17 mouse cellular contexts compared by ENCODE assay signal in genomic region chr2:114058226-114058796, GRCm38 (mm10). TPM values are rescaled to one million over a fixed set of nuclear protein-coding genes. Genes with fewer than 3 reads are reported as not detected.
DNase-seq lines count a peak whose midpoint lies in the region; ATAC-seq and TF ChIP-seq lines count a peak whose summit lies in the region.
"Had no signal": no experiment of that assay in that cellular context is flagged by ENCODE, and none has a peak within 500 bp of the region (broad histone marks: within the 10 kb centered on the region; RNA-seq: fewer than 3 reads in every experiment).

No protein-coding gene starts in this region.

- no peak overlapping the region for H3K4me3 ChIP-seq in hindbrain, postnatal 0 days (ENCODE audit: low read length)
- no peak overlapping the region for H3K4me3 ChIP-seq in hindbrain, embryonic 14.5 days (replicated peaks; ENCODE audit: low read length)
- H3K4me3 ChIP-seq in left cerebral cortex, adult 2 months = no peak overlapping the region
- no peak overlapping the region for H3K4me3 ChIP-seq in midbrain, embryonic 15.5 days
- H3K4me3 ChIP-seq: forebrain, embryonic 15.5 days; hindbrain, embryonic 13.5 days; kidney, embryonic 15.5 days had no signal

- no peaks in the 10 kb centered on the region for H3K4me1 ChIP-seq in hindbrain, postnatal 0 days (ENCODE audit: insufficient read depth, low read length)
- H3K4me1 ChIP-seq in hindbrain, embryonic 14.5 days (replicated peaks; ENCODE audit: control insufficient read depth, insufficient read depth, low read length) = 0 out of 2 replicates have a peak, but pooled peaks cover 3% of the 10 kb centered on the region
- H3K4me1 ChIP-seq in midbrain, embryonic 15.5 days = peaks cover 8% of the 10 kb centered on the region
- H3K4me1 ChIP-seq: kidney, embryonic 15.5 days had no signal

- no peak for ATAC-seq in hindbrain, postnatal 0 days
- ATAC-seq in hindbrain, embryonic 14.5 days (ENCODE audit: low FRiP score) = no peak
- ATAC-seq in midbrain, embryonic 15.5 days (replicated peaks) = no peak

- 94% methylated on average over 10 of the region's 10 CpGs for WGBS in hindbrain, postnatal 0 days
- 94% methylated on average over 10 of the region's 10 CpGs for WGBS in hindbrain, embryonic 14.5 days
- 88% methylated on average over 10 of the region's 10 CpGs for WGBS in midbrain, embryonic 15.5 days

- no peak for TF ChIP-seq CTCF in hindbrain, postnatal 0 days (IDR thresholded peaks at IDR 0.05; ENCODE audit: low read depth)
- no peak for TF ChIP-seq CTCF in left cerebral cortex, adult 2 months (IDR thresholded peaks at IDR 0.05)

- intact Hi-C loops in heart, postnatal 10 days (cut with DNase I) = no loop called here
- intact Hi-C loops in left cerebral cortex, adult 2 months (cut with DNase I) = no loop called here

- no peak overlapping the region for H3K4me2 ChIP-seq in hindbrain, postnatal 0 days (ENCODE audit: low read depth, low read length)
- no peak overlapping the region for H3K4me2 ChIP-seq in hindbrain, embryonic 14.5 days (replicated peaks)
- no peak overlapping the region for H3K4me2 ChIP-seq in midbrain, embryonic 15.5 days
- H3K4me2 ChIP-seq: forebrain, embryonic 15.5 days; hindbrain, embryonic 13.5 days; kidney, embryonic 15.5 days had no signal

- no peaks in the 10 kb centered on the region for H3K9me3 ChIP-seq in hindbrain, postnatal 0 days (ENCODE audit: low read length)
- no peaks in the 10 kb centered on the region for H3K9me3 ChIP-seq in hindbrain, embryonic 14.5 days (ENCODE audit: control insufficient read depth, low read length)
- no peaks in the 10 kb centered on the region for H3K9me3 ChIP-seq in midbrain, embryonic 15.5 days
- H3K9me3 ChIP-seq: forebrain, embryonic 15.5 days; hindbrain, embryonic 13.5 days; kidney, embryonic 15.5 days had no signal

- peak; percentile 19 for DNase-seq in adrenal gland, adult 8-10 months
- no peak for DNase-seq in adrenal gland, postnatal 25 days
- no peak for DNase-seq in hindbrain, postnatal 0 days (ENCODE audit: low spot score)
- DNase-seq in hindbrain, embryonic 14.5 days (ENCODE audit: low spot score) = no peak
- DNase-seq in adrenal gland, postnatal 14 days = peak; percentile 25
- DNase-seq in heart, postnatal 10 days = peak; percentile 69 to 78
- DNase-seq in left cerebral cortex, adult 2 months (ENCODE audit: extremely low spot score in 1 of 2, low spot score in 2 of 2) = no peak
- DNase-seq: gastrocnemius, postnatal 36 days; thymus, adult 18-20 months had no signal

- no peaks in the 10 kb centered on the region for H3K27me3 ChIP-seq in hindbrain, postnatal 0 days (ENCODE audit: insufficient read depth, low read length)
- H3K27me3 ChIP-seq in hindbrain, embryonic 14.5 days (ENCODE audit: control insufficient read depth, insufficient read depth, low read length) = no peaks in the 10 kb centered on the region
- no peaks in the 10 kb centered on the region for H3K27me3 ChIP-seq in midbrain, embryonic 15.5 days (replicated peaks)
- H3K27me3 ChIP-seq: forebrain, embryonic 15.5 days; hindbrain, embryonic 13.5 days; kidney, embryonic 15.5 days had no signal

- no peak overlapping the region for H3K9ac ChIP-seq in hindbrain, postnatal 0 days (replicated peaks; ENCODE audit: low read length)
- no peak overlapping the region for H3K9ac ChIP-seq in hindbrain, embryonic 14.5 days
- no peak overlapping the region for H3K9ac ChIP-seq in midbrain, embryonic 15.5 days
- H3K9ac ChIP-seq: forebrain, embryonic 15.5 days; hindbrain, embryonic 13.5 days; kidney, embryonic 15.5 days had no signal

- H3K36me3 ChIP-seq in hindbrain, postnatal 0 days (ENCODE audit: insufficient read depth, low read length) = no peaks in the 10 kb centered on the region
- no peaks in the 10 kb centered on the region for H3K36me3 ChIP-seq in hindbrain, embryonic 14.5 days (replicated peaks; ENCODE audit: control insufficient read depth, insufficient read depth)
- no peaks in the 10 kb centered on the region for H3K36me3 ChIP-seq in midbrain, embryonic 15.5 days (replicated peaks)
- H3K36me3 ChIP-seq: forebrain, embryonic 15.5 days; hindbrain, embryonic 13.5 days; kidney, embryonic 15.5 days had no signal

- H3K27ac ChIP-seq in hindbrain, postnatal 0 days = 0 out of 2 replicates have a peak overlapping the region, but pooled peaks have one; percentile 11
- no peak overlapping the region for H3K27ac ChIP-seq in hindbrain, embryonic 14.5 days
- no peak overlapping the region for H3K27ac ChIP-seq in left cerebral cortex, adult 2 months
- no peak overlapping the region for H3K27ac ChIP-seq in midbrain, embryonic 15.5 days
- H3K27ac ChIP-seq: forebrain, embryonic 15.5 days; hindbrain, embryonic 13.5 days; kidney, embryonic 15.5 days had no signal

RNA-seq across cellular contexts. Expression of gene Actc1, which starts 5.0 kb away (rescaled TPM):
- not detected for total RNA-seq in adrenal gland, adult 8-10 months (2022)
- total RNA-seq in adrenal gland, postnatal 25 days (2021) = not detected in 2 replicates
- 1.6 and 7.5 TPM in 2 replicates for total RNA-seq in hindbrain, postnatal 0 days (2014; rRNA removed)
- 0.48 and 0.91 TPM in 2 replicates for polyA plus RNA-seq in hindbrain, postnatal 0 days (2015; fragmentation: Nextera tagmentation; extraction: Ambion mirVana)
- 0.33 and 0.82 TPM in 2 replicates for polyA plus RNA-seq in hindbrain, embryonic 14.5 days (2014; fragmentation: Nextera tagmentation; extraction: Ambion mirVana)
- total RNA-seq in adrenal gland, postnatal 14 days (2021) = 0.44 TPM in 1 of 2 replicates, not detected in the other
- over 10,000 TPM; 16,623 to 16,697 TPM for total RNA-seq in heart, postnatal 10 days (2021)
- total RNA-seq in left cerebral cortex, adult 2 months (2021) = not detected
- polyA plus RNA-seq in midbrain, embryonic 15.5 days (2015; fragmentation: Nextera tagmentation; extraction: Ambion mirVana) = 3.0 and 54.5 TPM in 2 replicates
- total RNA-seq: left cerebral cortex, postnatal 25 days; megakaryocyte-erythroid progenitor cell, adult 5-6 weeks had no signal

RNA-seq across cellular contexts. Expression of gene Gjd2, which starts 44.9 kb away (rescaled TPM):
- total RNA-seq in adrenal gland, adult 8-10 months (2022) = 1 to 10 TPM; 4.4 to 6.1 (median 5.5) TPM
- 3.4 and 5.3 TPM in 2 replicates for total RNA-seq in adrenal gland, postnatal 25 days (2021)
- total RNA-seq in hindbrain, postnatal 0 days (2014; rRNA removed) = 58.7 and 60.8 TPM in 2 replicates
- polyA plus RNA-seq in hindbrain, postnatal 0 days (2015; fragmentation: Nextera tagmentation; extraction: Ambion mirVana) = 11.9 and 12.8 TPM in 2 replicates
- 7.0 and 7.9 TPM in 2 replicates for polyA plus RNA-seq in hindbrain, embryonic 14.5 days (2014; fragmentation: Nextera tagmentation; extraction: Ambion mirVana)
- total RNA-seq in adrenal gland, postnatal 14 days (2021) = 6.9 and 8.5 TPM in 2 replicates
- not detected for total RNA-seq in heart, postnatal 10 days (2021)
- total RNA-seq in left cerebral cortex, adult 2 months (2021) = 1 to 10 TPM; 5.3 to 6.8 TPM
- 9.7 and 10.2 TPM in 2 replicates for polyA plus RNA-seq in midbrain, embryonic 15.5 days (2015; fragmentation: Nextera tagmentation; extraction: Ambion mirVana)
- total RNA-seq: gastrocnemius, postnatal 36 days; liver, adult 2 months; megakaryocyte-erythroid progenitor cell, adult 5-6 weeks had no signal
- polyA plus RNA-seq: liver, adult 2 months; lung, postnatal 0 days had no signal

Comparison
In these comparisons a context has a peak if more than half of its experiments do, and no peak if none do; other contexts are left out.
1. DNase-seq: peak in adrenal gland, adult 8-10 months (single experiment), adrenal gland, postnatal 14 days (single experiment) and heart, postnatal 10 days (2 of 2); none in adrenal gland, postnatal 25 days (single experiment), hindbrain, postnatal 0 days (single experiment), hindbrain, embryonic 14.5 days (single experiment) and left cerebral cortex, adult 2 months (0 of 2).
2. RNA of gene Actc1, which starts 5.0 kb away (total RNA-seq): 16,623 to 16,697 TPM in heart, postnatal 10 days; 1.6 to 7.5 TPM in hindbrain, postnatal 0 days, 0.44 TPM in adrenal gland, postnatal 14 days, not detected in left cerebral cortex, adult 2 months, not detected in adrenal gland, adult 8-10 months and not detected in adrenal gland, postnatal 25 days; every median in the first group is over 1,000 times any median in the second.